Mouse (Mus musculus): ENCODE measurements at regions not wholly inside any gene's neighbourhood (a gene's known extent, or its start where the extent isn't known, plus 50 kb on each side); places are given as distances from the start of the nearest gene placed in this dataset.
"Not testable (repeated sequence)": the region's sequence is repeated elsewhere in the genome, so short reads cannot be mapped to it uniquely, and the experiment has no call there.

GRCm38 (mm10) chr14:53709627-53710026 lies 544.3 kb downstream of the Dad1 start:
- peak; percentile 47 for DNase-seq (ENCODE audit: low read depth)

GRCm38 (mm10) chr14:53704351-53704750 lies 549.6 kb downstream of the Dad1 start:
- DNase-seq (ENCODE audit: low read depth): not testable (repeated sequence)

GRCm38 (mm10) chr14:53703593-53703992 lies 550.3 kb downstream of the Dad1 start:
- DNase-seq (ENCODE audit: low read depth): not testable (repeated sequence)

GRCm38 (mm10) chr14:53684100-53684499 lies 569.8 kb downstream of the Dad1 start:
- not testable (repeated sequence) for DNase-seq (ENCODE audit: low read depth)

- peak; percentile 52 for DNase-seq (ENCODE audit: low read depth)
These were observed 570.4 kb downstream of the Dad1 start for GRCm38 (mm10) chr14:53683361-53684015.

- peak; percentile 10 for DNase-seq (ENCODE audit: low read depth)
These were observed 571.2 kb downstream of the Dad1 start for GRCm38 (mm10) chr14:53682679-53683078.

- DNase-seq (ENCODE audit: low read depth): not testable (repeated sequence)
These were observed 572.6 kb downstream of the Dad1 start for GRCm38 (mm10) chr14:53681320-53681719.

- DNase-seq (ENCODE audit: low read depth): peak; percentile 54
These were observed 588.2 kb downstream of the Dad1 start for GRCm38 (mm10) chr14:53665681-53666080.

GRCm38 (mm10) chr14:53662700-53663355 lies 591.1 kb downstream of the Dad1 start:
- not testable (repeated sequence) for DNase-seq (ENCODE audit: low read depth)

- not testable (repeated sequence) for DNase-seq (ENCODE audit: low read depth)
These were observed 599.2 kb downstream of the Dad1 start for GRCm38 (mm10) chr14:53654669-53655068.

- not testable (repeated sequence) for DNase-seq (ENCODE audit: low read depth)
These were observed 602.8 kb downstream of the Dad1 start for GRCm38 (mm10) chr14:53651061-53651460.

- not testable (repeated sequence) for DNase-seq (ENCODE audit: low read depth)
These were observed 604.7 kb downstream of the Dad1 start for GRCm38 (mm10) chr14:53649189-53649588.

- DNase-seq (ENCODE audit: low read depth): not testable (repeated sequence)
These were observed 613.5 kb downstream of the Dad1 start for GRCm38 (mm10) chr14:53640441-53640840.

GRCm38 (mm10) chr14:53637664-53638063 lies 616.2 kb downstream of the Dad1 start:
- DNase-seq (ENCODE audit: low read depth): peak; percentile 57

GRCm38 (mm10) chr14:53635206-53635605 lies 618.7 kb downstream of the Dad1 start:
- not testable (repeated sequence) for DNase-seq (ENCODE audit: low read depth)

GRCm38 (mm10) chr14:53634320-53634979 lies 619.5 kb downstream of the Dad1 start:
- peak; percentile 13 for DNase-seq (ENCODE audit: low read depth)

- DNase-seq (ENCODE audit: low read depth): not testable (repeated sequence)
These were observed 620.2 kb downstream of the Dad1 start for GRCm38 (mm10) chr14:53633743-53634142.

GRCm38 (mm10) chr14:53621376-53621775 lies 632.5 kb downstream of the Dad1 start:
- peak; percentile 36 for DNase-seq (ENCODE audit: low read depth)

GRCm38 (mm10) chr14:53616061-53616460 lies 637.8 kb downstream of the Dad1 start:
- peak; percentile 12 for DNase-seq (ENCODE audit: low read depth)

GRCm38 (mm10) chr14:53614341-53614740 lies 639.6 kb downstream of the Dad1 start:
- peak; percentile 61 for DNase-seq (ENCODE audit: low read depth)

- not testable (repeated sequence) for DNase-seq (ENCODE audit: low read depth)
These were observed 654.6 kb downstream of the Dad1 start for GRCm38 (mm10) chr14:53599299-53599698.

- not testable (repeated sequence) for DNase-seq (ENCODE audit: low read depth)
These were observed 656.6 kb downstream of the Dad1 start for GRCm38 (mm10) chr14:53597287-53597686.

- peak; percentile 67 for DNase-seq (ENCODE audit: low read depth)
These were observed 663.3 kb downstream of the Dad1 start for GRCm38 (mm10) chr14:53590601-53591000.
